Mouse (Mus musculus): ENCODE measurements at regions not wholly inside any gene's neighbourhood (a gene's known extent, or its start where the extent isn't known, plus 50 kb on each side); places are given as distances from the start of the nearest gene placed in this dataset.
A peak's percentile ranks its signal among the peaks of the same experiment; 100 is the strongest.

DNA sequence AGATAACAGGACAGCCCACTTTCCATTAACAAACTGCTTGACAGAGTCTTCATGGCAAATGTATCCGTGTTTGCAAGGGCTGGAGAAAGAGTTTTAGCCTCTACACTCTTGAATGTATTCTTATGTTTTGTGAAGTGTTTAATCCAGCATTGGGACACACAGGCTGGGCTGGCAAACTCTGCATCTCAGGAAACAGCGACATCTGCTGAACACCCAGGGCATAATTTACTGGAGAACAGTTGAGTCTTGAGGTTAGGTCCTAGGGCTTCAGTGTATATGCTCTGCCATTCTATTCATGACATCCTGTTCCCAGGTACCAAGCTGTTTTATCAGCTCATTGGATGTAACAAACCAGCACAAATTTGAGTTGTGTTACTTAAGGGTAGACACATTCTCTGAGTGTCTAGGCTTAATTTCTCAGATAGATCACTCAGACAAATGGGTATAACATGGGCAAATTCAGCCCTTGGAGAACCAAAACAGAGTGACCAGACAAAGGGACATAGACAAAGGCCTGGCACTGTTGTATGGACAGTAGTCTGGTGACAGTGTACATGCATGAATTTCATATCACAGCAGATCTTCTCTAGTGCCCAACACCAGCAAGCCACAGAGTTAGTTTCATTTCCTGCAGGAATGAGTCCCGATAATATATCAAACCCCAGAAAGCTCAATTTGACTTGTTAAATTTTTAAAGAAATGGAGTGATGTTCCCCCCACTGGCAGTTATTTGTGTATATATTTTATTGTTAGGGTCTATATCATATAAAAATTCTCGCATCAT, 477.9 kb downstream of the Bmp2 start:
- Histone ChIP-seq H3K27ac (ENCODE audit: low read length) (no peak overlapping the region), H3K9ac (replicated peaks; ENCODE audit: low read depth, low read length) (no peak overlapping the region), H3K4me1 (replicated peaks; ENCODE audit: control insufficient read depth, insufficient read depth, low read length) (no peaks in the 10 kb centered on the region), H3K27me3 (replicated peaks; ENCODE audit: control insufficient read depth, insufficient read depth, low read length) (no peaks in the 10 kb centered on the region), H3K4me3 (replicated peaks; ENCODE audit: low read length) (no peak overlapping the region), H3K36me3 (ENCODE audit: control insufficient read depth, insufficient read depth) (no peaks in the 10 kb centered on the region), H3K9me3 (ENCODE audit: control insufficient read depth, low read length) (no peaks in the 10 kb centered on the region), H3K4me2 (ENCODE audit: low read length) (no peak overlapping the region)
- 0 out of 2 replicates have a peak, but pooled peaks have one; percentile 23 for ATAC-seq
- WGBS: 65% methylated on average over 4 of the region's 4 CpGs

DNA sequence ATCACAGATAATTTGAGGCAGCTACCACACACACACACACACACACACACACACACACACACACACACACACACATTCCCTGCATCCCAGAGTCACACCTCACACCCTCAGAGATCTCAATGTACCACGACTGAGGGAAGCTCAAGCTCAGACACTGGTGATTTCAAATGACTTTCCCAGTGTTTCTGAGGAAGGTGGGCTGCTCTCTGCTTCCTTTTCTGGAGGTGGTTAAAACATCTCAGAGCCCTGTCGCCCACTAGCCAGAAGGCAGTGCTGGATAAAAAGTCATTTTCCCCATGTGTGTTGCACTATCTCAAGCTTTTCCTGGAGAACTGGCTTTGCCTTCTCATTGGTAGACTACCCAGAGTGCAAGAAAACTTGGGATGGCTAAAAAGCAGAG, 477.2 kb downstream of the Bmp2 start:
- Histone ChIP-seq H3K9ac (replicated peaks; ENCODE audit: low read depth, low read length) (no peak overlapping the region), H3K4me3 (replicated peaks; ENCODE audit: low read length) (no peak overlapping the region), H3K9me3 (ENCODE audit: control insufficient read depth, low read length) (no peaks in the 10 kb centered on the region), H3K27me3 (replicated peaks; ENCODE audit: control insufficient read depth, insufficient read depth, low read length) (no peaks in the 10 kb centered on the region), H3K4me1 (replicated peaks; ENCODE audit: control insufficient read depth, insufficient read depth, low read length) (no peaks in the 10 kb centered on the region), H3K27ac (ENCODE audit: low read length) (no peak overlapping the region), H3K36me3 (ENCODE audit: control insufficient read depth, insufficient read depth) (no peaks in the 10 kb centered on the region), H3K4me2 (ENCODE audit: low read length) (no peak overlapping the region)
- WGBS: 78% methylated on average over 2 of the region's 2 CpGs
- ATAC-seq: no peak

DNA sequence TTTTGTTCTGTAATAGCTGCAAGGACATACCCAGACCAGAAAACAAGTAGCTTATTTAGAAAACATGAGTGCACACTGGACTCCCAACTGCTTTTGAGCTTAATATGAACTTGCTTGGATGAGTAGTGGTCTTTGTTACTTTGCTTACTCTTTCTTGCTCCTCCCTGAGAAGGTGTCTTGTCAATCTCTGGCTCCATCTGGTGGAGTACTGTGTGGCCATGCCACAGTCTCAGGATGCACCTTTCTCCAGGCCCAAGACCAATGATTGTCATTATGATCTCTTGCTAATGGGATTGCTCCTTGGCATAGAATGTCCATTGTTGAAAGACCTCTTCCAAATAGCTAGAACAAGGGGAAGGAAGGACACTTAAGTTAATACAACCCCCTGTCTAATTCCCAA, 465.1 kb downstream of the Bmp2 start:
- peak; percentile 54; the same call in 1 of the 2 replicates for ATAC-seq
- Histone ChIP-seq H3K4me3 (replicated peaks; ENCODE audit: low read length) (no peak overlapping the region), H3K27me3 (replicated peaks; ENCODE audit: control insufficient read depth, insufficient read depth, low read length) (no peaks in the 10 kb centered on the region), H3K27ac (ENCODE audit: low read length) (no peak overlapping the region), H3K9ac (replicated peaks; ENCODE audit: low read depth, low read length) (no peak overlapping the region), H3K36me3 (ENCODE audit: control insufficient read depth, insufficient read depth) (no peaks in the 10 kb centered on the region), H3K4me2 (ENCODE audit: low read length) (no peak overlapping the region), H3K4me1 (replicated peaks; ENCODE audit: control insufficient read depth, insufficient read depth, low read length) (no peaks in the 10 kb centered on the region), H3K9me3 (ENCODE audit: control insufficient read depth, low read length) (no peaks in the 10 kb centered on the region)

DNA sequence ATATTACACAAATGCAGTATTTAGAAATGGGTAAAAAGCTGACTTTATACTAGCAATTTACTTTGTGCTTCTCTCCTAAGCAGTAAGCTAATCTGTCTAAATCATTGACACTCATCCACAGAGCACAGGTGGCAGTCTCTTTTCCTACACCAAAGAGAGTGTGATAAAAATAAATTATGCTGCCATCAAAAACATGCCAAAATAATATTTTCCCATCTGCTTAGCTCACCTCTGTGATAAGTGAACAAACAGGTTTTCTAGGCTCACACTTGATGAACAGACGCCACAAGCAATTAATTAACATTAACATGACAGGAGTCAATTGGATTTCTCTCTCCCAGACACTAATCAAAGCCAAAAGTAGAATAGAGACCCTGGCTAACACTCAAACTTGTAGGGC, 451.2 kb downstream of the Bmp2 start:
- WGBS: 18% methylated on average over 1 of the region's 1 CpGs
- H3K9me3 ChIP-seq (ENCODE audit: control insufficient read depth, low read length): no peaks in the 10 kb centered on the region
- no peak overlapping the region for H3K4me2 ChIP-seq (ENCODE audit: low read length)
- H3K27ac ChIP-seq (ENCODE audit: low read length): no peak overlapping the region
- no peak overlapping the region for H3K9ac ChIP-seq (replicated peaks; ENCODE audit: low read depth, low read length)
- no peaks in the 10 kb centered on the region for H3K27me3 ChIP-seq (replicated peaks; ENCODE audit: control insufficient read depth, insufficient read depth, low read length)
- H3K36me3 ChIP-seq (ENCODE audit: control insufficient read depth, insufficient read depth): no peaks in the 10 kb centered on the region
- H3K4me3 ChIP-seq (replicated peaks; ENCODE audit: low read length): no peak overlapping the region
- ATAC-seq: peak; percentile 94
- H3K4me1 ChIP-seq (replicated peaks; ENCODE audit: control insufficient read depth, insufficient read depth, low read length): no peaks in the 10 kb centered on the region; the same call in none of the 2 replicates

DNA sequence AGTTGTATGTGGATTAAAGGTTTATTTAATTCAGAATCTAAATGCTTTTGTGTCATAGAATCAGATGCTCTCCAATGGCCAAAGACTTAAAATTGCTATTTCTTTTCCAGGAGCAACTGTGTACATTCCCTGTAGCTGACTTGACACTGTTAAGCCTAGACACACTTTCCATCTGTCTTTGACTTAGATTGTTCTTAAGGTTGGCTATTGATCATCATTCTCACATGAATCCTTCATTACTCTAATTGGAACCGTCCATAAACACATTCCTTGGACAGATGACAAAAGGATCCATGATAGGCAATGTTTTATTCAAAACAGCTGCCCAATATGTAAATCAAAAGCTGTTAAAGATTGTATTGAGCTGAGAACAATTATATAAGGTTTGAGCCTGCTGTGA, 442.8 kb downstream of the Bmp2 start:
- H3K27ac ChIP-seq (ENCODE audit: low read length): no peak overlapping the region
- H3K36me3 ChIP-seq (ENCODE audit: control insufficient read depth, insufficient read depth): no peaks in the 10 kb centered on the region
- H3K4me1 ChIP-seq (replicated peaks; ENCODE audit: control insufficient read depth, insufficient read depth, low read length): no peaks in the 10 kb centered on the region
- H3K27me3 ChIP-seq (replicated peaks; ENCODE audit: control insufficient read depth, insufficient read depth, low read length): no peaks in the 10 kb centered on the region
- no peaks in the 10 kb centered on the region for H3K9me3 ChIP-seq (ENCODE audit: control insufficient read depth, low read length)
- H3K4me2 ChIP-seq (ENCODE audit: low read length): no peak overlapping the region
- H3K4me3 ChIP-seq (replicated peaks; ENCODE audit: low read length): no peak overlapping the region
- no peak for ATAC-seq
- H3K9ac ChIP-seq (replicated peaks; ENCODE audit: low read depth, low read length): no peak overlapping the region
- WGBS: 5% methylated on average over 1 of the region's 1 CpGs

DNA sequence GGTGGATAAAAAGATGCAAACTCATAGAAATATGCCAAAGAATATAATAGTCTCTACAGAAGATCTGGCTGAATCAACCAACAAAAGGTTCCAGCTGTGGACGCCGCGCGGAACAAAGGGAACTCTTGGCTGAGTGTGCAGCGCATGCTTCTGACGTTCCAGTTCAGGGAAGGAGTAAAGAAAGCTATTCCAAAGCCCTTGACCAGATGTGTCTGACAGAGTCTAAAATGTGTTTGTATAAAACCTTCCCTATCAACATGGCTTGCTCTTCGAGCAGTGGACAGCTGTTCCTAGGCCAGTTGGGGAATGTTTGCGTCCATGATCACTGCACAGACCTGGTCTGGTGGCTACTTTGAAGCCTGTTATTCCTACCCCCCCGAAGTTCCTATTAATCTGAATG, 442.4 kb downstream of the Bmp2 start:
- H3K27ac ChIP-seq (ENCODE audit: low read length): no peak overlapping the region
- no peak overlapping the region for H3K9ac ChIP-seq (replicated peaks; ENCODE audit: low read depth, low read length)
- H3K4me2 ChIP-seq (ENCODE audit: low read length): no peak overlapping the region
- H3K4me1 ChIP-seq (replicated peaks; ENCODE audit: control insufficient read depth, insufficient read depth, low read length): no peaks in the 10 kb centered on the region
- no peaks in the 10 kb centered on the region for H3K9me3 ChIP-seq (ENCODE audit: control insufficient read depth, low read length)
- no peak overlapping the region for H3K4me3 ChIP-seq (replicated peaks; ENCODE audit: low read length)
- ATAC-seq: no peak
- no peaks in the 10 kb centered on the region for H3K36me3 ChIP-seq (ENCODE audit: control insufficient read depth, insufficient read depth)
- no peaks in the 10 kb centered on the region for H3K27me3 ChIP-seq (replicated peaks; ENCODE audit: control insufficient read depth, insufficient read depth, low read length)
- 69% methylated on average over 9 of the region's 9 CpGs for WGBS

DNA sequence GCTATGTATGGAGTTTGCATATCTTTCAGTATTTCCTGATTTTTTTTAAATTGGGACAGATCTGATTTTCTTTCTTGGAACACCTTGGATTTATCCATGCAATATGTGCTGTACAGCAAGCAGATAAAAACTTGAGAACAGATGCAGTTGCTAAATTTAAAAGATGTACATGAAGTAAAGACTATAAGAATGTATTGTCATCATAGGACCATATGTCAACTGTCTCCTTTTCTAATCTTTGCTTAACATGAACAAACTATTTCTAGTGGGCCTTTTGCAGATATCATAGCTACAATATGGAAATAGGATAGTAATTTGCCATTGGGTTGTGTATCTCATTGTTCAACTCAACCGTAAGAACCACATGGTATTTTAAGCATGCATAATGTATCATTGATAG, 435.7 kb downstream of the Bmp2 start:
- Histone ChIP-seq H3K9me3 (ENCODE audit: control insufficient read depth, low read length) (no peaks in the 10 kb centered on the region), H3K27me3 (replicated peaks; ENCODE audit: control insufficient read depth, insufficient read depth, low read length) (no peaks in the 10 kb centered on the region), H3K4me1 (replicated peaks; ENCODE audit: control insufficient read depth, insufficient read depth, low read length) (no peaks in the 10 kb centered on the region), H3K36me3 (ENCODE audit: control insufficient read depth, insufficient read depth) (no peaks in the 10 kb centered on the region), H3K4me3 (replicated peaks; ENCODE audit: low read length) (no peak overlapping the region), H3K9ac (replicated peaks; ENCODE audit: low read depth, low read length) (no peak overlapping the region), H3K27ac (ENCODE audit: low read length) (no peak overlapping the region), H3K4me2 (ENCODE audit: low read length) (no peak overlapping the region)
- no peak for ATAC-seq
- 94% methylated on average over 1 of the region's 1 CpGs for WGBS
